Mouse (Mus musculus): ENCODE results near the gene Stx6. TPM values are rescaled to one million over a fixed set of nuclear protein-coding genes. Genes with fewer than 3 reads are reported as not detected.

Gene Stx6
- total RNA-seq, 2 experiments from 2014 or later, result 84.5 to 90.1 TPM

DNA sequence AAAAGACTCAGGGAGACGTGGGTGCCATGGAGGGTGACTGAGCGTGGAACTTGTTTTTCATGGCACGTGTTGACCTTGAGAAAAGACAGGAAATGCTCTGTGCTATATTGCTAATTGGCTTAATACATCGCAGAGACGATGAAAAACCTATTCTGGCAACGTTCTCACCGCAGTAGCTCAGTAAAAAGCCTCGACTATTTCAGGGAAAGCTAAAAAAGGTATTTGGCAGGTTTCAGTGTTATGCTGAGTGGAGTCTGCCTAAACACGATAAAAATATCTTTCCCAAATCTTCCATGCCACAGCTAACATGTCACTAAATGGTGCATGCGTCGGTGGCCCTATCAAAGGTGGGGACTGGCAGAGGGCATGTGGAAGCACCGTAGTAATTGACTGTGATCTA lies 94.6 kb downstream of the Stx6 start:
- no peak for DNase-seq (ENCODE audit: low spot score in 2 of 2)

GRCm38 (mm10) chr1:155254309-155254708 lies 95.8 kb downstream of the Stx6 start:
- DNase-seq (ENCODE audit: low spot score in 2 of 2), result no peak

Other genes starting within 250 kb of the Stx6 start
- gene Ier5, start 59.1 kb upstream of the Stx6 start, total RNA-seq (2021), result 10 to 100 TPM; 16.5 to 21.5 TPM
- gene Mr1, start 11.9 kb upstream of the Stx6 start, total RNA-seq (2021), result 1 to 10 TPM; 3.0 to 3.7 TPM
- 1 to 10 TPM; 6.2 to 8.4 TPM for gene BC034090, start 85.7 kb downstream of the Stx6 start, total RNA-seq (2021)

Data from layer of hippocampus, postnatal 10 days (tissue).